Mouse (Mus musculus): Measurements from ENCODE around the gene Eda2r. TPM values are rescaled to one million over a fixed set of nuclear protein-coding genes. Genes with fewer than 3 reads are reported as not detected.

Eda2r gene
- not detected for total RNA-seq (2023)

GRCm38 (mm10) chrX:97377065-97377421 is at the start of gene Eda2r:
TSS of gene Eda2r (minus strand) at chrX:97377216.

Data from T-cell, adult 66 days (primary cell).